Mouse (Mus musculus) natural killer cell, adult 2 months (primary cell): ENCODE measurements around the gene Fbxo28.

Experiments used
- DNase-seq, 2 experiments: peaks; one replicate each; pipeline ENCODE4 v3.0.0; 2022; ENCODE audit warnings: low spot score in 2 of 2

The Fbxo28 gene

DNA sequence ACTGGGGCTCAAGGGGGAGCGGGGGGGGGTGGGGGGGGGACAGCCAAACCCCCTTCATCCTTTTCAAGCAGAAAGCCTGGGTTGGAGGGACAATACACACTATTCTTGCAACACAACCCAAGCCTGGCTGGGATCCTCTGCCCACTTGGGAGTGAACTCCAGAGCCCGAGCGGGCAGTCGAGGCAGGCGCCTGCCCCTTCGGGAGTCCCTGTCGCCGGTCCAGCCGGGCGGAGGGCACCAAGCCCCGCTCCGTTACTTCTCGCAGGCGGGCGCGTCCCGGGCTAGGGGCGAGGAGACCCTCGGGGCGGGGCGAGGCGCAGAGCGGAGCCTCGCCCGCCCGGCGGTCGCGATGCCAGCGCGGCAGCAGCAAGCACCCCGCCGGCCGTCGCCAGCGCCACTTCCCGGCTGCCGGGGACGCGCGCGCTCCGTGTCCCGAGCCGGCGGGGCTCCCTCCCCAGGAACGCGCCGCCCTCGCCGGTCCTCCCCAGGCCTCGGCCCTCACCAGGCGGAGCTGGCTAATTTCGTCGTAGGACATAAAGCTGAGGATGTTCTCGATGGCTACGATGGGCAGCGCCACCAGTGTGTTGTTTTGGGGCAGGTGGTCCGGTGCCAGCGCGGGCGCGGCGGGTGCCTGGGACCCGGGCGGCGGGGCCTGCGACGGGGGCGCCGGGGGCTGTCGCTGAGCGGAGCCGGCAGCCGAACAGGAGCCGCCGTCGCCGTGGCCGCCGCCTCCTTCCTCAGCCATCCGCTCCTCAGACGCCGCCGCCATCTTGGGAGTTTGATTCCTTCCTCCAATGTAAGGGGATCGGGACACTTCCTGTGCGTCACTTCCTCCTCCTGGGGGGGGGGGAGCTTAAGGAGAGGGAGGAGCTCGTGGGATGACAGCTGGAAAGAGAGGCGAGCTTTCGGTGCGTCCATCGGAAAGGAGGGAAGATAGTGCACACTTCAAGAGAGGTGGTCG, at the start of gene Fbxo28:
Gene Fbxo28, minus strand, starts transcription at position 809 of the 961 bp plus-strand sequence.
- peak; percentile 60 to 70 for DNase-seq

DNA sequence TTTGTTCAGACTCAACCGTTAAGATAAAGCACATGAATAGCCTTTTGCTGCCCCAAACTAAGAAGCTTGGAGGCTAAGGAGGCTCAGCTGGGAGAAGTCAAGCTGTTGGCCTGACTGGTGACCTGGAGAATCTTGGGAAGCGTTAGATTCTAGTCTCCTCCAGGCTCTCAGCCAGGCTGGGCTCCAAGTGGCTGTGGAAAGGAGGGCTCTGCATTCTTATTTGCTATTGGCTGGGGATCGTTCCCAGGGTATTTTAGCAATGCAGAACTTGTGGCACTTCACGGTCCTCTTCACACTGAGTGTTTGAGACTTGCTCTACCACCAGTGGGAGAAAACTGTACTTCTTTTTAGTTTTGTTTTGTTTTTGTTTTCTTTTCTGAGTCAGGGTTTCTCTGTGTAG, 47.3 kb upstream of the Fbxo28 start:
- no peak for DNase-seq

DNA sequence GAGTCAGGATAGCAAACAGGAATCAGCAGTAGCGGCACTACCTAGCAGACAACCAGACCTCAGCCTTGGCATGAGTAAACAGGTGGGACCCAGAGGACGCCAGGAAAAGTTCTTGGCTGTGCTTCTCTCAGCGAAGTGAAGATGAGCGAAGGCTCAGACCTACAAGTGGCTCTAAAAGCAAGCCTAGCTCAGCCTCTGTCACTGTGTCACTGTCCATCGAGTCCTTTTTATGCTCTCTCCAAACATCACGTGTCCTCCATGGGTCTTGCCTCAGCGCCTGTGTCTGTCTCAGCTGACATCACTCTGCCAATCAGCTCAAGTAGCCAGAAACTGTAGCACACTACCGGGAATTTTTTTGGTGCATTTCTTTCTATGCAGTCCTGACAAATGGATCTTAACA, 45.0 kb upstream of the Fbxo28 start:
- no peak for DNase-seq

DNA sequence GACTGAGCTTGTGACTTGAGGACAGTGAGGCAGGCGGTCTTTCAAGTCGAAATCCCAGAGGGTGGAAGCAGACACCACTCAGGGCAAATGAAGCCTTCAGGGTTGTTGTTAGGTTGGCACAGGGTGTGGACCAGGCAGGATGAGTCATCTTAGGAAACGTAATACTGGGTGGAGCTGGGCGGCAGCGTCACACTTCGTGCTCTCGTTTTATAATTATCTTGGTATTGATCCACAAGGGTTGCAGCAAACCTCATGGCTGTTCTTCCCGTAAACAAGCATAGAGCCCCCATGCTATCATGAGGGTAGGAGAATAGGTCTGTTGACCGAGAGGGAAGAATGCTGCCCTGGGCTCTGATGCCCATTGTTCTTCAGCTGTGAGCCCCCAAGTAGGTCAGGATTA, 41.7 kb upstream of the Fbxo28 start:
- DNase-seq, result no peak

DNA sequence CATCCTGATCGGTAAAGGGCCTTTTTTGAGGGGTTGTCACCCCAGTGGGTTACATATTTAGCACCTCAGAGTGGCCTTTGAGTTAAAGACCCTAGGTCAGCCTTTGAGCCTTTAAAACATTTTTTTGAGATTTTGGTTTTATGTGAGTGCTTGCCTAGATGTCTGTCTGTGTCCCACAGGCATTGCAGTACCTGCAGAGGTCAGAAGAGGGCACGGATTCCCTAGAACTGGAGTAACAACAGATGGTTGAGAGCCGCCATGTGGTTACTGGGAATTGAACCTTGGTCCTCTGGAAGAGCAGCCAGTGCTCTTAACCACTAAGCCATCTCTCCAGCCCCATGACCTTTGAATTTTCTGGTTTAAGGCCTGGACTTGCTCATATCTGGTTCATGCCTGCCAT, 39.9 kb upstream of the Fbxo28 start:
- no peak for DNase-seq

DNA sequence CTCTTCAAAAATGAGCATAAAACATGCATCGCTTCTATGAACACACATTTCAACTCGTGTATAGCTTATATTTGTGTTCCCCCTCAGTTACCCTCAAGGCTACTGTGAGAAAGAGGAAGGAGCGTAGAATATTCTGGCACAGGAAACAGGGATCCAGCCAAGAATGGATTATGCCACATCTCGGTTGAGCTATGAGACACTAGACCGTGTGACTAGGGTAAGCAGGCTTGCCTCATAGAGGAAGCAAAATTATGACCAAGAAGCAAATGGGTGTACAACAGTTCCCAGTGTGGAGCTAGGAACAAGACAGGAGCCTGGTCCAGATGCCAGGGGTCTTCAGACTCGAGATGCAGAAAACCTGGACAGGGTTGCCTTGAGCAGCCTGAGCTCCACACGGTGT, 39.3 kb upstream of the Fbxo28 start:
- DNase-seq, result no peak

DNA sequence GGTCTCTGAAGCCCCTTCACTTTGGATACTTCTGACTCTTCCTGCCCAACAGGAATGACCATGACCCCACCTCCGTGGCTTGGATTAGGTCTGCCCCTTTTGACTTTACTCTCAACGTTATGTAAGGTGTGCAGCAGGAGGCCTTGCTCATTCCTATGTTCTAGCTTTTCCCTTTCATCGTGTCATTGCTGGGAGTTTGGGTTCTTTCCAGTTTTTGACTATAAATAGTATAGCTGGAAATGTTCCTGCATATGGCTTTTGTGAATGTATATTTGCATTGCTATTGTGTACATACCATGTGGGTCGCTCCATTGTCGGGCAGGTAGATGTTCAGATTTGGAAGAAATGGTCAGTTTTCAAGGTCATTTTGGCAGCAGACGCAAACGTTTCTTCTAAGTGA, 37.4 kb upstream of the Fbxo28 start:
- no peak for DNase-seq

DNA sequence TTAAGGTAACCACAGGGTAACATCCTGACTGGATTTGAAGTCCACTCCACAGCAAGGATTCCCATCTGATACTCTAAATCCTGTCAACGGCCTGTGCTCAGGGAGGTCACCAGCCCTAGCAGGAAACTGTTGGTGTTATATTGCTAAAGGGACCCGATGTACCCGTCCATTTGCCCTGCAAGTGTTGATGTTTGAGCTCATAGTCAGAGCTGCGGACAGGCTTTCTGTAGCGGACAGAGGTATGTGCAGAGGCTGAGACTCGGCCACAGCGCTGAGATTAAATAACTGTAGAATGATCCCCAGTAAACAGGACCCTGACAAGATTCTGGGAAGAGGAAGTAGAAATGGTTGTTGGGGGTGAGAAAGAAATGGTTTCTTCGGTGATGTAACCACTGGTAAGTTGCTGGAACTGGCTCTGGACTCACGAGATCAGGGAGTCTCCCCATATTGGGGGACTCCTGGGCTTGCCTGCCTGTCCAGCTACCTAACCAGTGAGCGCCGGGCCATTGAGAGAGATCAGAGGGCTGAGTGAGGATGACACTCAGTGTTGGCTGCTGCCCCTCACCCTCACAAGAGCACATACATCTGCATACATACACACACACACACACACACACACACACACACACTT, 36.9 kb upstream of the Fbxo28 start:
- no peak for DNase-seq

DNA sequence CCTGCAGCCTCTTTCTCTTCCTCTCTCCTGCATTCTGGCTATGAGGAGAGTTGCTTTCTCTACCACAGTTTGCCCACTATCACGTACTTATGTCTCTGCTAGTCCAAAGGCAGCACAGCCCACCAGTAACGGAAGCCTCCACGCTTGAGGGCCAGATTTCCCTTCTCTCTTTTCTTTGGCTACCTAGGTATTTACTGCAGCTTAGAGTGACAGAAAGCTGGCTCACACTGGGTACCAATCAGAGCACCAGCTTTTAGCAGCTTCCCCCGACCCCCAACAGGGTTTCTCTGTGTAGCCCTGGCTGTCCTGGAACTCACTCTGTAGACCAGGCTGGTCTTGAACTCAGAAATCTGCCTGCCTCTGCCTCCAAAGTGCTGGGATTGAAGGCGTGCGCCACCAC, 36.1 kb upstream of the Fbxo28 start:
- no peak for DNase-seq

DNA sequence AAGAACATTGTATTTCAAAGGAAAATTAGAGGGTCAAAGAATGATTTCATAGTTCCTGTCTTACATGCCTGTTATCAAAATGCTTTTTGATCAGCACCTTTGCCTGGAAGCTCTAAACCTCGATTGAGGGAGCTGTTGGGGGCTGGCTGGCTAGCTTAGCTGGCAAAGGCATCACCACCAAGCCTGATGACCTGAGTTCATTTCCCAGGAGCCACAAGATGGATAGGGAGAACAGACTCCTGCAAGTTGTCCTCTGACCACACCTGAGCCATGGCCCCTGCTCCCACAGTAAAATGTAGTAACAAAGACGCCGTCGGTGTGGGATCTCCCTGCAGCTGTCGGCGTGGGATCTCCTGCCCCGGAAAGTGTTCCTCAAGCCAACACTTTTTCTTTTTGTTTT, 35.4 kb upstream of the Fbxo28 start:
- no peak for DNase-seq

DNA sequence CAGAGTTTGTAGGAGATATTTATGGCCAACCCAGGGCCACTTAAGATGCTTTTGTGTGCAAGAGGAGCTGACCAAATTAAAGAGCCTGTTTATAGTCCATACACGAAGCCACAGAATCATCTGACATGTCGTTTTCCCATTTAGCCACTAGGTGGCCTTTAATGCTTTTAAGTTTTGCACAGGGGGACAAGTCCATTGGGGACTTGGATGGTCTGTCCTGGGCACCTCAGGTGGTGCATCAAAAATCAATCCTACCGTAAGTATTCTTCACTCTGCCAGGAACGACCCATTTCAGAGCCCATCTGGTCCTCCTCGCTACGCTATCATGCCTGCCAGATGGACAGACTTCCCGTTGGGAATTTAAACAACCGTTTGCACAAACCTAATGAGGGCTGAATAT, 34.8 kb upstream of the Fbxo28 start:
- peak; percentile 20 to 29 for DNase-seq

DNA sequence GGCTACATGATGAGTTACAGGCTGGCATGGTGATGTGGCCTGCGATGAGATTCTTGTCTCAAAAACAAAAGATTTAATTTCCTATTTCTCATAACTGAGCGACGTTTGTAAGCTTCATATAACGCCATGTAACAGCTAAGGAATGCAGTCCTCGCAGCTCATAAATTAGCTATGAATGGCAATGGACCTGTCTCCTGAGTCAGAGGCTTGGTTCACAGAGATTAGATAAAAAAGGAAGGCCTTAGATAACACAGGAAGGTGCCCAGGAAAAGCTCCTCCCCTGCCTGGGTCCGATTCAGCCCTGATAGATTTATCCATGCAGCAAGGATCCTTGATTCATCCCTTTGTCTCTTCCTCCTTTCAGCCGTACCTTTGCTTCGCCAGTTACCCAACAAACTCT, 30.5 kb upstream of the Fbxo28 start:
- no peak for DNase-seq

DNA sequence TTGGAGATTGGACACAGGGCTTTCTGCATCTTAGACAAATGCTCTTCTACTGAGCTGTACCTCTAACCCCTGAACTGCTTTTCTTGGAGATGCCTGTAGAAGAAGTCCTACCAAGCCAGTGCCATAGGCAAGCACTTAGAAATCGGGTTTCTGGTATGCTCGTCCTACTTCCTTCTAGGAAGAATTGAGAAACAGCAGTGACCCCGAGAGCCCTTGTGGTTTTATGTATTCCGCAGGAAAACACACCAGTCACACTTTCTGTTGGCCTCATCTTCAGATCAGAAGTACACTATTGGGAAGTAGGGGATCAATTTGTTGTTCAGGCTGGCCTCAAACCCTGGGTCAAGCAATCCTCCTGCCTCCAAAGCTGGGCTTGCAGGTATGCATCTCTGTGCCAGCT, 28.0 kb upstream of the Fbxo28 start:
- no peak for DNase-seq

DNA sequence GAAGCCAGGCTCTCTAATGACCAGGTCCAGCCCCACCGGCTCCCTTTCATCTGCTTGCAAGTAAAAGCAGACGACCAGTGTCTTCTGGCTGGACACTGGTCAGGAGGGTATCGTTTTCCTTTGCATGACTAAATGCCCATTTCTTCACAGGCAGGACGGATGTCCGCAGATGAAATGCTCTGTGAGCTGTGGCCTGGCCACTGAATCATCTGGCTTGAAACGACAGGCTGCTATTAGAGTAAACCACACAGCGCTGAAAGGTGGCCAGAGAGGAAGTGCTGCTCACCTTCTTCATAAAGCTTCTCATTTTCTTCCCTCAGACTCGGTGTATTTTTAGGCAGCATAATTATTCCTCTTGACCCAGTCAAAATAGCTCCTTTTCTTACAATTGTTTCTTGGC, 27.4 kb upstream of the Fbxo28 start:
- DNase-seq, result peak; percentile 51 to 73

DNA sequence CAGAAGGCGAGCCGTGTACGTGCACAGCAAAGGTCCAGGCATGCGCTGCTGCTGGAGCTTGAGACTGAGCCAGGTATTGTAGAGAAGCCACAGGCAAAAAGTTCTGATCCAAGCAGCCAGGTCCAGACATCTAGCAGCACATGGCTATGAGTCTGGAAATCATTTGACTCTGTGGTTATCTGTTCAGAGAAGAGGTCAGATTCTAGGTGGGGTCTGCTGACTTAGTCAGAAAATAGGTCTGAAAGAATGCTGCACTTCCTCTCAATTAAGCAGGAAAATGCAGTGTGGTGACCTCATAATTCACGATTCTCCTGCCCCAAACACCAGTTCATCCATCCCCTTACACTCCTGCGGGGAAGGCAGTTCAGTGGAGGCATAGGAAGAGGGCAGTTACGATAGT, 26.9 kb upstream of the Fbxo28 start:
- DNase-seq, result peak in 1 of 2 experiments; percentile 10

DNA sequence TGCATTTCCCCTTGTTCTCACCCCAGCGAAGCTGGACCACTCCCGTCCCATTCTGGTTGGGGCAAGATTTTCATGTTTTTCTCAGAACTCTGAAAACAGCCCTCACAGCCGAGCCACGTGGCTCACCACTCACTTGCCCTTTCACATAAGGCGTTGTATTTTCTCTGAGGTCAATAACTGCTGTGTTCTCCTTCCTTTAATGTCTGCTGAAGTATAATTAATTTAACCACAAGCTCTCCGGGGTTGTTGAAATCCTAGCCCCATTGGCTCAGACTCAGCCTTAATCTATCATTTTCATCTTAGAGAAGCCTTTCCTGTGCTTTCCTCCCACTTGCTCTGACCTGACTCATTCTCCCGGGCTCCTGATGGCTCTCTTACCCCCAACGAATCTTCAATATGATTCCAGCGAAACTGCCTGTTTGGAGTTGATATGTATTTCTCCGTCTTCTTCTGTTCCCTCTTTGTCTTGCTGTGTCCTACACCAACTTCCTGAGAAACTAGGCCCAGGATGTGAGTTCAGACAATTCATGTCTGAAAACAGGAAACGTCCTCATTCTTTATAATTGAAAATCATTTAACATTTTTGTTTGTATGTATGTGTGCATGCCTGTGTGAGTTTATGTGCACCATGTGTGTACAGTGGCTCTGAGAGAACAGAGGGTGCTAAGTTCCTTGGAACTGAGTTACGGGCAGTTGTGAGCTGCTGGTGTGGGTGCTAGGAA, 22.4 kb upstream of the Fbxo28 start:
- peak; percentile 23 to 49 for DNase-seq

DNA sequence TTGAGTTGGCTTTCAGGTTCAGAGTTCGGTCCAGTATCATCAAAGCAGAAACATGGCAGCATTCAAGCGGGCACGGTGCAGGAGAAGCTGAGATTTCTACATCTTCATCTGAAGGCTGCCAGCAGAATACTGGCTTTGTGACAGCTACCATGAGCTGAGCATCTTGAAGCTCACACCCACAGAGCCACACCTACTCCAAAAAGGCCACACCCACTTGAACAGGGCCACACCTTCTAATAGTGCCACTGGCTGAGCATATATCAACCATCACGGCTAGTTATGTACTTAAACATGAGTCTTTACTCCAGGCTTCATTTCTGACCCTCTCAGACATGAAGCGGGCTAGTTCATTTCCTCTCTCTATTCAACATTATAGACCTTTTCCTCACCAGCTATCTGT, 21.3 kb upstream of the Fbxo28 start:
- peak; percentile 45 to 58 for DNase-seq

DNA sequence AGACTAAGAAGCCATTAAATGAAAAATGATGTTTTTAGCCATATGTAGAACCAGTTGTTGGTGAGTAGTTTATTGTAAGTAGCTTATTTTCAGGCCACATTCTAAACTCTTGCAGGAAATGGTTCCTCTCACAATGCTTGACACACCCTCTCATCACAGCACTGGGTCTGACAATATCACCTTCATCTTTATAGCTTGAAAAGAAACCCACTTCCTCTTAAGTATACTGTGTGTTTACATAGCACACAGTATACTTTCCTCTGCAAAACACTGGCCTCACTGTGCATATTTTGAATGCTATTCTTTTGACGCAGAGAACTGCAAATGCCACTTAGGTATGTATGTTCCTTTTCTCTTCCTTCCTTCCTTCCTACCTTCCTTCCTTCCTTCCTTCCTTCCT, 16.7 kb upstream of the Fbxo28 start:
- peak; percentile 35 to 64 for DNase-seq

DNA sequence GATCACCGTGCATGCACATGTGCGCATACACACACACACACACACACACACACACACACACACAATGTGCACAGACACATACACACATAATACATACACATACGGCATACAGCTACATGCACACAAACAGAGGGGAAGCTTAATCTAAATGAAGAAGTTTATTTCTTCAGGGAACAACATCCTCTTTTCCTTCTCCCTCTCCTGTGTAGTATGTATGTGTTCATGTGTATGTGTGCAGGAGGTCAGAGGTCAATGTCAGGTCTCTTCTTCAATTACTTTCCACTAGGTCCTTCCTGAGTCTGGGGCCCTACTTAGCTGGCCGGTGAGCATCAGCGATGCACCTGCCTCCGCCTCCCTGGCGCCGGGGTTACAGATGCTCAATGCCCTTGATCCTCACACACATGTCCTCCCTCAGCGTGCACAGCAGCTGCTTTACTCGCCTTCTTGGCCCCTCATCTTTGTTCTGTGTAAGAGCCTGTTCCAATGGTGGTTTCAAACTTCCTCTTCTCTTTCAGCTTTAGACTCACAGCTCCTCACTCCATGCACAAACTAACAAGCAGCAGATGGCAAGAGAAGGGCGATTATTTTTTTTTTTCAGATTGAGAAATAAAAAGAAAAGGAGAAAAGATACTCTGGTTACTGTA, 13.2 kb upstream of the Fbxo28 start:
- no peak for DNase-seq

DNA sequence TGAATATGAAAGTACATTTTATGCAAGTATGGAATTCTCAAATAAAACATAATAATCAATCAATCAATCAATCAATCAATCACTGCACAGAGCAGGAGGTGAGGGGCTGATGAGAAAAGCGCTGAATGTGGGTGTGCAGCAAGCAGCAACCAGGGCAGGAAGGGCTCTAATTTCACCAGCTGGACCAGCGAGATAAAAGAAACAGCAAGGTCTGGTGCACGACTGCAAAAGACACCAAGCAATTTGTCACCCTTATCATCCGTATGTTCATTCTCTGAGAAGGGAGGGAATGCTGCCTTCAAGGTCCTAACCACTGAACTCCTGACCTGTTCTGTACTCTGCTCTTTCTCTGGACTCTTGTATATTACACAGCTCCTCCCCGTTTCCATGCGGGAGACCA, 8.1 kb upstream of the Fbxo28 start:
- no peak for DNase-seq

DNA sequence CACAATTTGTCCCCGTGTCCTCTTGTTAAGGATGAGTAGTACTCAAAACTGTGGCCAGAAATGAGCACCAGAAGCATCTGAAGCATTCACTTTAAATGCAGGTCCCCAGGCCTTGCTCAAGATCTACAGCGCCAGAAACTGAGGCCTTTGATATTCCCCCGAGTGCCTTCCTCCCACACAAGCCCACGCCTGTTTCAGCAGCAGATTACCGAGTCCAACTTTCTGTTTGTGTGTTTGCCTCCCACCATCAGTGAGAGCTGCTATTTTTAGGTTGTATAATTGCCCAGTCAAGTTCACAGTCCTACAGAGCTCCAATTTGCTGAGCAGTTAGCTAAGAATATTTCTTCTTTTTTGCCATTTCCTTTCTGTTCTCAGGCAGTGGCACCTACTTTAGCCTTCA, 5.1 kb upstream of the Fbxo28 start:
- no peak for DNase-seq

DNA sequence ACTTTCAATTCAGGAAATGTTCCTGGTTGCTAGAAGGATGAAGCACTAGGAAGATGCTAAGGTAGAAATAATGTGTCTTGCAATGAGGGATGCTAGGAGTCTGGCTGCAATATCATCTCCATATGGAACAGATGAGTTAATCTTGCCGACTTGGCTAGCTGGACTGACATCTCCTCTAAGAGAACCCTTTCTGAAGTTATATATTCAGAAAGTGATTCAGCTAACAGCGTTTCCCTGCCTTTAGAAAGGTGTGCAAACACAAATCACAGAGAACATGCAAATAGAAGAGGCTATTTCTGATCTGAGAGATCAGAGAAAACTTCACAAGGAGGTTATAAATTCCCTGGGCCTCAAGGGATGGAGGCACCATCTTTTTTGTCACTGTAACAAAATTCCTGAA, 4.4 kb upstream of the Fbxo28 start:
- DNase-seq, result no peak
